Mouse (Mus musculus) CH12.LX (cell line): ENCODE measurements at regions not wholly inside any gene's neighbourhood (a gene's known extent, or its start where the extent isn't known, plus 50 kb on each side); places are given as distances from the start of the nearest gene placed in this dataset.

Source experiments
- DNase-seq: peaks from one replicate; pipeline ENCODE4 v3.0.0-alpha.2; 2013; ENCODE audit errors: extremely low read depth
- H3K27ac ChIP-seq: 2 replicates; pipeline ENCODE4 v1.5.1; 2012; ENCODE audit warnings: low read depth, mild to moderate bottlenecking, control low read depth, moderate library complexity; ENCODE audit not compliant: insufficient read depth
- H3K27me3 ChIP-seq: replicated peaks from 2 replicates; pipeline ENCODE3; 2012; ENCODE audit warnings: inconsistent platforms
- H3K36me3 ChIP-seq, 2 experiments: replicated peaks in 1 of 2; 2 replicates each; pipeline versions ENCODE3 to v1.6.1; 2012; ENCODE audit warnings: inconsistent platforms in 1 of 2, low read length in 1 of 2, mild to moderate bottlenecking in 1 of 2, mixed read lengths in 1 of 2, moderate library complexity in 1 of 2; ENCODE audit not compliant: control insufficient read depth in 1 of 2, insufficient read depth in 1 of 2
- H3K4me1 ChIP-seq, 2 experiments: 2 replicates each; pipeline ENCODE4 v1.6.1; 2012; ENCODE audit warnings: inconsistent platforms in 1 of 2, moderate library complexity in 1 of 2; ENCODE audit not compliant: insufficient read depth in 2 of 2, control insufficient read depth in 1 of 2
- H3K4me2 ChIP-seq: 2 replicates; pipeline ENCODE4 v1.6.1; 2012; ENCODE audit warnings: low read depth, mild to moderate bottlenecking, control low read depth; ENCODE audit not compliant: poor library complexity, insufficient read depth, severe bottlenecking
- H3K4me3 ChIP-seq, 3 experiments: fragments of 150-350 bp in 1 of 3; sonication (generic) in 1 of 3; replicated peaks in 1 of 3; 2 replicates each; pipeline versions ENCODE3 to v1.5.1; 2011 to 2012; ENCODE audit warnings: low read depth in 2 of 3, low read length in 2 of 3, mild to moderate bottlenecking in 2 of 3, moderate library complexity in 2 of 3, control low read depth in 1 of 3, improper control_type of control experiment in 1 of 3, inconsistent platforms in 1 of 3, mixed read lengths in 1 of 3; ENCODE audit not compliant: poor library complexity in 1 of 3
- H3K79me2 ChIP-seq: replicated peaks from 2 replicates; pipeline ENCODE4 v1.6.1; 2012; ENCODE audit warnings: mild to moderate bottlenecking, moderate library complexity; ENCODE audit not compliant: control insufficient read depth, poor library complexity, insufficient read depth, severe bottlenecking; ENCODE audit errors: extremely low read depth
- H3K9ac ChIP-seq: 2 replicates; pipeline ENCODE4 v1.6.1; 2012; ENCODE audit warnings: low read depth, mild to moderate bottlenecking, control low read depth, moderate library complexity; ENCODE audit not compliant: insufficient read depth
- H3K9me3 ChIP-seq: replicated peaks from 2 replicates; pipeline ENCODE3; 2012; ENCODE audit warnings: low read length, inconsistent platforms, mixed read lengths
- BHLHE40 ChIP-seq: IDR thresholded peaks from 2 replicates; pipeline ENCODE4 v1.6.1; 2011; ENCODE audit warnings: mild to moderate bottlenecking, low read depth, low read length, improper control_type of control experiment
- CTCF ChIP-seq, 2 experiments: IDR thresholded peaks in 1 of 2; conservative IDR thresholded peaks in 1 of 2; 2 replicates each; pipeline ENCODE4 v1.5.1; 2011 to 2012; ENCODE audit warnings: low read depth in 2 of 2, low read length in 2 of 2, improper control_type of control experiment in 1 of 2, inconsistent platforms in 1 of 2, mild to moderate bottlenecking in 1 of 2, moderate library complexity in 1 of 2
- EP300 ChIP-seq: IDR thresholded peaks from 2 replicates; pipeline ENCODE4 v1.6.1; 2011; ENCODE audit warnings: low read length, improper control_type of control experiment
- HCFC1 ChIP-seq: IDR thresholded peaks from 2 replicates; pipeline ENCODE4 v1.6.1; 2012; ENCODE audit warnings: low read depth, mild to moderate bottlenecking, inconsistent platforms, low read length, improper control_type of control experiment
- JUN ChIP-seq: IDR thresholded peaks from 2 replicates; pipeline ENCODE4 v1.6.1; 2011; ENCODE audit warnings: low read depth, mild to moderate bottlenecking, low read length, improper control_type of control experiment, moderate library complexity; ENCODE audit not compliant: insufficient read depth
- JUND ChIP-seq: conservative IDR thresholded peaks from 2 replicates; pipeline ENCODE4 v1.6.1; 2011; ENCODE audit warnings: low read depth, low read length, improper control_type of control experiment
- KAT2A ChIP-seq: IDR thresholded peaks from 2 replicates; pipeline ENCODE4 v1.6.1; 2012; ENCODE audit warnings: low read length, improper control_type of control experiment, inconsistent platforms; ENCODE audit not compliant: insufficient replicate concordance
- MAX ChIP-seq: IDR thresholded peaks from 2 replicates; pipeline ENCODE4 v1.6.1; 2011; ENCODE audit warnings: low read length, improper control_type of control experiment
- MEF2A ChIP-seq: IDR thresholded peaks from 2 replicates; pipeline ENCODE4 v1.6.1; 2014; ENCODE audit warnings: low read depth, mild to moderate bottlenecking, inconsistent platforms, low read length, improper control_type of control experiment, borderline replicate concordance
- NRF1 ChIP-seq: IDR thresholded peaks from 2 replicates; pipeline ENCODE4 v1.6.1; 2014; ENCODE audit warnings: low read depth, mild to moderate bottlenecking, inconsistent platforms, low read length, improper control_type of control experiment, moderate library complexity
- PAX5 ChIP-seq: IDR thresholded peaks from 2 replicates; pipeline ENCODE4 v1.6.1; 2012; ENCODE audit warnings: low read length, inconsistent platforms, mixed read lengths
- RCOR1 ChIP-seq: conservative IDR thresholded peaks from 2 replicates; pipeline ENCODE4 v1.6.1; 2012; ENCODE audit warnings: low read depth, mild to moderate bottlenecking, inconsistent platforms, low read length, improper control_type of control experiment
- SMC3 ChIP-seq: IDR thresholded peaks from 2 replicates; pipeline ENCODE4 v1.6.1; 2011; ENCODE audit warnings: low read depth, low read length, improper control_type of control experiment
- USF1 ChIP-seq: IDR thresholded peaks from 2 replicates; pipeline ENCODE4 v1.6.1; 2014; ENCODE audit warnings: low read depth, mild to moderate bottlenecking, inconsistent platforms, low read length, improper control_type of control experiment
- USF2 ChIP-seq: conservative IDR thresholded peaks from 2 replicates; pipeline ENCODE4 v1.6.1; 2011; ENCODE audit warnings: low read depth, low read length, improper control_type of control experiment
- ZC3H11A ChIP-seq: IDR thresholded peaks from 2 replicates; pipeline ENCODE4 v1.6.1; 2012; ENCODE audit warnings: low read depth, mild to moderate bottlenecking, inconsistent platforms, low read length, improper control_type of control experiment
- ZKSCAN1 ChIP-seq: IDR thresholded peaks from 2 replicates; pipeline ENCODE4 v1.6.1; 2012; ENCODE audit warnings: low read depth, inconsistent platforms, low read length, improper control_type of control experiment, borderline replicate concordance
- ZMIZ1 ChIP-seq: IDR thresholded peaks from 2 replicates; pipeline ENCODE4 v1.6.1; 2012; ENCODE audit warnings: low read depth, mild to moderate bottlenecking, inconsistent platforms, low read length, improper control_type of control experiment
- ZNF384 ChIP-seq: IDR thresholded peaks from 2 replicates; pipeline ENCODE4 v1.6.1; 2012; ENCODE audit warnings: low read depth, low read length, improper control_type of control experiment, inconsistent platforms
- dilution Hi-C: fragments of 300-500 bp; cut with MboI; formaldehyde crosslinking; loops from 2 replicates; pipeline ENCODE4 v1.14.3; 2020; ENCODE audit warnings: low sequenced_read_pairs; ENCODE audit not compliant: extremely low pct_unique_long_range_greater_than_20kb, extremely low pct_ligation_motif_present
- in situ Hi-C: fragments of 300-500 bp; cut with MboI; formaldehyde crosslinking; loops from 3 replicates; pipeline ENCODE4 v1.14.3; 2019; ENCODE audit warnings: low sequenced_read_pairs, low pct_ligation_motif_present, low pct_unique_long_range_greater_than_20kb, mixed read lengths

DNA sequence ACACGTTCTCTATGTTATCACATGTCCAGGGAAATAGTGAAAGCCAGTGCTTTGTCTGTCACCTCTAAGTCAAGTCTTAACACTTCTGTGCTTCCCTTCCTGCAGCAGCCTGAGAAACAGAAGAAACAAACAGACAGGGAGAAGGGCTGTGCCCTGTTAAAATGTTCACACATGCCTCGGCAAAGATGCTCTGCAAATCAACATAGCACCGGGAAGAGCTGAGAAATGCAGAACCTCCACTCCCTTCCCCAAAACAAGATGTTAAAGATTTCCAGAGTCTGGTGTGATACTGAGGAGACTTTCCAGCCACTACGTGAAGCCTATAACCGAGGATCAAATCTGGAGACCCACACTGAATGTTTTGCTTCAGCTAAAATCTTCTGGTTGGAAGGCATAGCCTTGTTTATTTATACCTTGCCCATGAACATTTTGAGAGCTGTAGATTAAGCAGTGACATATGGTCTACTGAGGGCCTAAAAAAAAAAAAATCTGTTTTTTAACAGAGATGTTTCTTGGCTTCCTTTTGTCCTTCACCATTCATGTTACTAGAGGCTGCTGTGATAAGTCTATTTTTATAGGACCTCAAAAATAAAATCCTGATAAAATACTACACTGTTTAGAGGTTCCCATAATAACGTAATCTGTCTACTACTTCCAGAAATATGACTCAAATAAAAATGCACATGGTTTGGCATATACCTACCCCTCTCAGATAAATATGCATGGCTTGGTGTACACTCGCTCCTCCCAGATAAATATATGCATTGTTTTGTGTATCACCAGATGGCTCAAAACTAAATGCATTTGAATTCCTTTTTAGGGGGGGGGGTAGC is 537.1 kb downstream of the Ccdc50 start:
- no peak for DNase-seq
- Histone ChIP-seq H3K4me3 (no peak overlapping the region), H3K36me3 (no peaks in the 10 kb centered on the region), H3K9ac (no peak overlapping the region), H3K4me1 (no peaks in the 10 kb centered on the region), H3K27me3 (no peaks in the 10 kb centered on the region), H3K4me2 (no peak overlapping the region)
- TF ChIP-seq MAX (no peak), ZC3H11A (no peak)
- TF ChIP-seq, all 38 proteins: peak for 0
- Histone ChIP-seq H3K9me3 (no peaks in the 10 kb centered on the region), H3K27ac (no peak overlapping the region), H3K79me2 (no peaks in the 10 kb centered on the region)
- in situ Hi-C loops = no loop called here
- dilution Hi-C loops = no loop called here

DNA sequence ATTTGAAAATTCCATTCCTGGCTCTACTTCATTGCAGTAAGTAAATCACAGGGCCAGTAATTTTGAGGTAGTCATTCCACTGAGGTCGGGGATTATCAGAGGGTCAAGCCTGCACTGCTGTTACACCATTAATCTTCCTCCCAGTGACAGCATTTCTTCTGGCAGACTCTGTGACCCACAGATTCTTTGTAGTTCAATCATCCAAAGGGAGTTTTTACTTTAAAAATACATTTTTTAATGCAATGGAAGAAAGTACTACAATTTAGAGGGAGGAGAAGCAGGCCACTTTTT is 537.6 kb downstream of the Ccdc50 start:
- TF ChIP-seq KAT2A (no peak), USF1 (no peak), HCFC1 (no peak), EP300 (no peak), ZNF384 (no peak)

DNA sequence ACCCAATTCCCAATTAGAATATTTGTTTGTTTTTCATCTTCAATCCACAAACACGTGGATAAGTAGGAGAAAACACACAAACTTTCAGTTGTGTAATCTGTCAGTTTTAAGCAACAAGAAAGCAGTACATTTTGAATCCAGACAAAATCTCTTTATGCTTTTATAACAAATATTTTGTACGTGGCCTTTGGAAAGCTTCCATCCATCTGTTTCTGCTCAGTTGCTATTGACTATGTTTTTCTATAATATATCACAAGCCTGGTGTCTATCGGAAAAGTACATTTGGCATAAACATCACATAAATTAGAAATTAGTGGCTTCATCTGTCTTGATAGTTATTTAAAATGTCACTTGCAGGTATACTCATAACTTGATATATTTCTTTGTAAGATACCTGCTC is 560.6 kb downstream of the Ccdc50 start:
- H3K9ac ChIP-seq = no peak overlapping the region
- no peaks in the 10 kb centered on the region for H3K9me3 ChIP-seq
- no peaks in the 10 kb centered on the region for H3K79me2 ChIP-seq
- no peak overlapping the region for H3K27ac ChIP-seq
- in situ Hi-C loops = no loop called here
- DNase-seq = no peak
- TF ChIP-seq ZNF384 (no peak), USF2 (no peak), JUN (no peak), NRF1 (no peak), ZMIZ1 (no peak), PAX5 (no peak), SMC3 (no peak), CTCF (conservative IDR thresholded peaks at IDR 0.05 in 1 of 2, IDR thresholded peaks at IDR 0.05 in 1 of 2; ENCODE audit: low read depth in 2 of 2, low read length in 2 of 2) (no peak), ZKSCAN1 (no peak), JUND (no peak), BHLHE40 (no peak), RCOR1 (no peak), MEF2A (no peak)
- dilution Hi-C loops = no loop called here
- H3K4me3 ChIP-seq = no peak overlapping the region
- no peaks in the 10 kb centered on the region for H3K36me3 ChIP-seq
- no peaks in the 10 kb centered on the region for H3K4me1 ChIP-seq
- H3K4me2 ChIP-seq = no peak overlapping the region
- H3K27me3 ChIP-seq = no peaks in the 10 kb centered on the region

More for the DNA sequence above, 537.6 kb downstream of the Ccdc50 start:
- Histone ChIP-seq H3K4me2 (no peak overlapping the region), H3K4me3 (no peak overlapping the region), H3K9me3 (no peaks in the 10 kb centered on the region), H3K4me1 (no peaks in the 10 kb centered on the region), H3K79me2 (no peaks in the 10 kb centered on the region), H3K27ac (no peak overlapping the region), H3K27me3 (no peaks in the 10 kb centered on the region), H3K36me3 (no peaks in the 10 kb centered on the region), H3K9ac (no peak overlapping the region)
- DNase-seq = no peak
- dilution Hi-C loops = no loop called here
- in situ Hi-C loops = no loop called here
